Mouse (Mus musculus) cortical plate, adult 2 months (tissue): Measurements from ENCODE around the gene Fbxo41.

Experiments used
- CTCF ChIP-seq: fragments of 200-500 bp; IDR thresholded peaks from 2 replicates; pipeline ENCODE4 v1.5.1; 2011; ENCODE audit warnings: mild to moderate bottlenecking, control low read depth, low read length; ENCODE audit not compliant: insufficient read depth; ENCODE audit errors: extremely low read depth
- POLR2A ChIP-seq: fragments of 200-500 bp; IDR thresholded peaks from 2 replicates; pipeline ENCODE4 v1.6.1; 2011; ENCODE audit warnings: mild to moderate bottlenecking, low read length, control low read depth; ENCODE audit not compliant: insufficient read depth; ENCODE audit errors: extremely low read depth

DNA sequence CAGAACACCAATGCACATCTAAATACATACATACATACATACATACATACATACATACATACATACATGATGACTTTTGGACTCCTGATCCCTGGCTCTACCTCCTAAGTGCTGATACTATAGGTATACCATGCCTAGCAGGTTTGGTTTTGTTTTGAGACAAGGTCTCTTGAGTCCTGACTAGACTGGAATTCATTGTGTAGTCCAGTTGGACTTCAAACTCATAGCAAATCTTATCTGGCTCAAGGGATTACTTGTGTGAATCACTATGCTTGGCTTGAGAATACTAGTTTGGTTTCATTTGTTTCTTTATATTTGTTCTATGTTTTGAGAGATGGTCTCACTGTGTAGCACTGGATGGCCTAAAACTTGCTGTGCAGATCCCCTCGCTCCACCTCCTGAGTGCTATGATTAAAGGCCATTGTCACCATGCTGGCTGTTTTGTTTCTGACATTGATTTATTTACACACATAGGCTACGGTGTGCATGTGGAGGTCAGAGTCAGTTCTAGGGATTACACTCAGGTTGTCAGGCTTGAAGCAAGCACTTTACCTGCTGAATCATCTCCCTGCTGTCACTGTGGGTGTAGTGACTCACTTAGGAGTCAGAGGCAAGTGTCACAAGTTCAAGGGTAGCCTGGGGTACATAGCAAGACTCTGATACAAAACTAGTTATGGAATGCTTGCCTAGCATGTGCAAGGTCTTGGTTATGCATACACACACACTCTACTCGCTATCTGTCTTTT is 59.1 kb downstream of the Fbxo41 start:
- TF ChIP-seq POLR2A (no peak), CTCF (no peak)
